Comparison of ENCODE assay signal across 9 mouse cellular contexts in the genomic region with DNA sequence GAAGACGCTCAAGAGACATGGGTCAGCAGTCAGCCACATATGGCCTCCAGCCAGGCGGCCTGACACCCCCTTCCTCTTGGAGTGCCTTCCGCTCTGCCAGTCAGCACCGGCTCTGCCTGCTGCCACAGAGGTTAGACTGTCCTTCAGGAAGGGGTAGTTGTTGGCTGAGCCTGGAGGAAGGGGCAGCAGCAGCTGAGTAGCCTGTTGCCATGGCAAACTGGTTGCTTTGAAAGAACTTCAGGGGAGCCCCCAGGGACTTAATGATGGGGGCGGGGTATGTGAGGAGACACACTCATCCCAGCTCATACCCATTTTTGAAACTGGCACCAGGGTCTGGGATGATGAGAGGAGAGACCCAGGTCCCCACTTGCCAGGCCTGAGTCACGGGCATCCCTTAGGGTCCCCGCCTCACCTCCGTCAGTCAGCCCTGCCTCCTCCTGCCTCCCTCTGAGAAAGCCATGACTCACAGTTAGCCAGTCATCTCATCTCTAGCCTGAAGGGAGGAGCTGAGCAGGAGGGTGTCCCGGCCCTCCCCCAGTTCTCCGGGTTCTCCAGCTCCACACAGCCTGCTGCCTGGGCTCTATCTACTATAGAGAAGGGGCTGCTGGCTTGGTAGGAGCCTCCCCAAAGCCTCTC. TPM values are rescaled to one million over a fixed set of nuclear protein-coding genes. Genes with fewer than 3 reads are reported as not detected.
A peak's percentile ranks its signal among the peaks of the same experiment; 100 is the strongest.
DNase-seq lines count a peak whose midpoint lies in the region; ATAC-seq lines count a peak whose summit lies in the region.
"Had no signal": no experiment of that assay in that cellular context is flagged by ENCODE, and none has a peak within 500 bp of the region (broad histone marks: within the 10 kb centered on the region; RNA-seq: fewer than 3 reads in every experiment).

No protein-coding gene starts in this region.

- H3K4me3 ChIP-seq in forebrain, embryonic 15.5 days: no peak overlapping the region
- 0 out of 2 replicates have a peak overlapping the region, but pooled peaks have one; percentile 1 for H3K4me3 ChIP-seq in hindbrain, embryonic 12.5 days
- H3K4me3 ChIP-seq in midbrain, embryonic 12.5 days: peak overlapping the region; percentile 10; the same call in 1 of the 2 replicates

- peak; percentile 67 for DNase-seq in embryo, embryonic 10.5 days (ENCODE audit: low spot score)
- DNase-seq in embryo, embryonic 9.5 days (ENCODE audit: extremely low spot score): no peak
- DNase-seq in adrenal gland, postnatal 25 days: peak; percentile 55
- peak; percentile 84 for DNase-seq in left cerebral cortex, postnatal 4 days
- DNase-seq in testis, postnatal 10 days (ENCODE audit: low spot score): peak; percentile 67

- 8% methylated on average over 10 of the region's 10 CpGs for WGBS in forebrain, embryonic 15.5 days
- 11% methylated on average over 10 of the region's 10 CpGs for WGBS in hindbrain, embryonic 12.5 days
- WGBS in midbrain, embryonic 12.5 days: 8% methylated on average over 10 of the region's 10 CpGs

- ATAC-seq in forebrain, embryonic 15.5 days (replicated peaks): peak; percentile 44
- peak; percentile 67 for ATAC-seq in hindbrain, embryonic 12.5 days (ENCODE audit: low FRiP score)
- peak; percentile 62 for ATAC-seq in midbrain, embryonic 12.5 days (ENCODE audit: low FRiP score, low read depth)

- peak overlapping the region; percentile 54 for H3K27ac ChIP-seq in forebrain, embryonic 15.5 days (replicated peaks)
- peak overlapping the region; percentile 52 for H3K27ac ChIP-seq in hindbrain, embryonic 12.5 days
- H3K27ac ChIP-seq in midbrain, embryonic 12.5 days (replicated peaks): peak overlapping the region; percentile 56
- H3K27ac ChIP-seq: macrophage had no signal

- intact Hi-C loops in left cerebral cortex, postnatal 4 days (cut with DNase I): no loop called here

- H3K4me2 ChIP-seq in forebrain, embryonic 15.5 days (replicated peaks): no peak overlapping the region; the same call in 1 of the 2 replicates
- H3K4me2 ChIP-seq in hindbrain, embryonic 12.5 days (replicated peaks): peak overlapping the region; percentile 34
- peak overlapping the region; percentile 36 for H3K4me2 ChIP-seq in midbrain, embryonic 12.5 days (replicated peaks)

- no peaks in the 10 kb centered on the region for H3K9me3 ChIP-seq in forebrain, embryonic 15.5 days
- H3K9me3 ChIP-seq in hindbrain, embryonic 12.5 days (replicated peaks): no peaks in the 10 kb centered on the region
- H3K9me3 ChIP-seq in midbrain, embryonic 12.5 days: no peaks in the 10 kb centered on the region

- no peaks in the 10 kb centered on the region for H3K36me3 ChIP-seq in forebrain, embryonic 15.5 days
- no peaks in the 10 kb centered on the region for H3K36me3 ChIP-seq in hindbrain, embryonic 12.5 days
- no peaks in the 10 kb centered on the region for H3K36me3 ChIP-seq in midbrain, embryonic 12.5 days

- H3K9ac ChIP-seq in forebrain, embryonic 15.5 days (replicated peaks): no peak overlapping the region
- H3K9ac ChIP-seq in hindbrain, embryonic 12.5 days: peak overlapping the region; percentile 3; the same call in 1 of the 2 replicates
- no peak overlapping the region; the same call in 1 of the 2 replicates for H3K9ac ChIP-seq in midbrain, embryonic 12.5 days (replicated peaks)

- peaks cover 66% of the 10 kb centered on the region for H3K4me1 ChIP-seq in forebrain, embryonic 15.5 days
- peaks cover 63% of the 10 kb centered on the region for H3K4me1 ChIP-seq in hindbrain, embryonic 12.5 days
- H3K4me1 ChIP-seq in midbrain, embryonic 12.5 days: peaks cover 61% of the 10 kb centered on the region

- H3K27me3 ChIP-seq in forebrain, embryonic 15.5 days: no peaks in the 10 kb centered on the region
- no peaks in the 10 kb centered on the region for H3K27me3 ChIP-seq in hindbrain, embryonic 12.5 days
- H3K27me3 ChIP-seq in midbrain, embryonic 12.5 days: 0 out of 2 replicates have a peak, but pooled peaks cover 5% of the 10 kb centered on the region

RNA-seq across cellular contexts. Expression of a gene that starts 9.4 kb away (rescaled TPM):
- 11.7 and 20.7 TPM in 2 replicates for total RNA-seq in adrenal gland, postnatal 25 days (2021)
- polyA plus RNA-seq in forebrain, embryonic 15.5 days (2015; fragmentation: Nextera tagmentation; extraction: Ambion mirVana): 135 and 140 TPM in 2 replicates
- polyA plus RNA-seq in hindbrain, embryonic 12.5 days (2016; fragmentation: Nextera tagmentation; extraction: Ambion mirVana): 187 and 194 TPM in 2 replicates
- 100 to 1,000 TPM; 125 to 153 TPM for total RNA-seq in left cerebral cortex, postnatal 4 days (2021)
- 193 and 210 TPM in 2 replicates for polyA plus RNA-seq in midbrain, embryonic 12.5 days (2016; fragmentation: Nextera tagmentation; extraction: Ambion mirVana)

RNA-seq across cellular contexts. Expression of a gene that starts 33.5 kb away (rescaled TPM):
- 3.0 and 4.2 TPM in 2 replicates for total RNA-seq in adrenal gland, postnatal 25 days (2021)
- 1.0 and 1.2 TPM in 2 replicates for polyA plus RNA-seq in forebrain, embryonic 15.5 days (2015; fragmentation: Nextera tagmentation; extraction: Ambion mirVana)
- 1.9 TPM in 2 replicates for polyA plus RNA-seq in hindbrain, embryonic 12.5 days (2016; fragmentation: Nextera tagmentation; extraction: Ambion mirVana)
- 1 to 10 TPM; 1.1 to 2.1 TPM for total RNA-seq in left cerebral cortex, postnatal 4 days (2021)
- polyA plus RNA-seq in midbrain, embryonic 12.5 days (2016; fragmentation: Nextera tagmentation; extraction: Ambion mirVana): 1.7 and 2.7 TPM in 2 replicates
